Mouse (Mus musculus) mouse embryonic stem cell (cell line): ENCODE measurements around the gene Selplg.

Experiments used
- in situ Hi-C, 2 experiments: fragments of 300-500 bp; cut with MboI; formaldehyde crosslinking; loops; 1 replicate in 1 of 2; 3 replicates in 1 of 2; pipeline ENCODE4 v1.14.3; 2019 to 2020; ENCODE audit warnings: low sequenced_read_pairs in 2 of 2, low pct_unique_long_range_greater_than_20kb in 1 of 2, mixed read lengths in 1 of 2; ENCODE audit not compliant: unreplicated experiment in 1 of 2

Selplg gene

GRCm38 (mm10) chr5:113856631-113857030 is 24.2 kb upstream of the Selplg start:
- in situ Hi-C loops: no loop called here

- in situ Hi-C loops: no loop called here
Measured at GRCm38 (mm10) chr5:113855696-113856095, 23.3 kb upstream of the Selplg start.

GRCm38 (mm10) chr5:113855117-113855516 is 22.7 kb upstream of the Selplg start:
- in situ Hi-C loops: no loop called here

GRCm38 (mm10) chr5:113854494-113854893 is 22.1 kb upstream of the Selplg start:
- in situ Hi-C loops: loop anchor here in 1 of 2 experiments (5.0 kb wide), 1 partner anchor 78 kb away; no protein-coding TSS in a partner anchor

GRCm38 (mm10) chr5:113853541-113853940 is 21.1 kb upstream of the Selplg start:
- in situ Hi-C loops: loop anchor here in 1 of 2 experiments (5.0 kb wide), 1 partner anchor 79 kb away; no protein-coding TSS in a partner anchor

GRCm38 (mm10) chr5:113852463-113852862 is 20.0 kb upstream of the Selplg start:
- in situ Hi-C loops: loop anchor here in 1 of 2 experiments (5.0 kb wide), 1 partner anchor 80 kb away; no protein-coding TSS in a partner anchor

- in situ Hi-C loops: loop anchor here in 1 of 2 experiments (5.0 kb wide), 1 partner anchor 82 kb away; no protein-coding TSS in a partner anchor
Measured at GRCm38 (mm10) chr5:113850680-113851230, 18.3 kb upstream of the Selplg start.

GRCm38 (mm10) chr5:113847636-113848035 is 15.2 kb upstream of the Selplg start:
- in situ Hi-C loops: no loop called here

- in situ Hi-C loops: no loop called here
Measured at GRCm38 (mm10) chr5:113846656-113847055, 14.2 kb upstream of the Selplg start.

GRCm38 (mm10) chr5:113845627-113846026 is 13.2 kb upstream of the Selplg start:
- in situ Hi-C loops: no loop called here

- in situ Hi-C loops: no loop called here
Measured at GRCm38 (mm10) chr5:113844721-113845120, 12.3 kb upstream of the Selplg start.

GRCm38 (mm10) chr5:113844106-113844505 is 11.7 kb upstream of the Selplg start:
- in situ Hi-C loops: no loop called here

GRCm38 (mm10) chr5:113842906-113843305 is 10.5 kb upstream of the Selplg start:
- in situ Hi-C loops: no loop called here

- in situ Hi-C loops: no loop called here
Measured at GRCm38 (mm10) chr5:113842244-113842643, 9.8 kb upstream of the Selplg start.

- in situ Hi-C loops: no loop called here
Measured at GRCm38 (mm10) chr5:113841243-113842225, 9.1 kb upstream of the Selplg start.

- in situ Hi-C loops: no loop called here
Measured at GRCm38 (mm10) chr5:113840443-113840842, 8.0 kb upstream of the Selplg start.

- in situ Hi-C loops: no loop called here
Measured at GRCm38 (mm10) chr5:113836961-113837360, 4.5 kb upstream of the Selplg start.

GRCm38 (mm10) chr5:113833316-113833947 is 988 bp upstream of the Selplg start:
- in situ Hi-C loops: no loop called here

- in situ Hi-C loops: no loop called here
Measured at GRCm38 (mm10) chr5:113831741-113832140, 703 bp downstream of the Selplg start.
